Mouse (Mus musculus) midbrain, embryonic 14.5 days (tissue): ENCODE measurements around the gene Cxcl1. TPM values are rescaled to one million over a fixed set of nuclear protein-coding genes. Genes with fewer than 3 reads are reported as not detected.

Experiments used
- ATAC-seq: fragments of 200-750 bp; cut with Nextera tagmentation; 2 replicates; pipeline ENCODE4 v1.8.0; 2017; ENCODE audit warnings: moderate number of reproducible peaks, moderate library complexity; ENCODE audit not compliant: low FRiP score, low TSS enrichment
- DNase-seq: peaks from one replicate; pipeline ENCODE4 v3.0.0-alpha.2; 2015
- H3K27ac ChIP-seq: fragments of 300-500 bp; sonication (generic); replicated peaks from 2 replicates; pipeline ENCODE4 v1.5.1; 2014; ENCODE audit warnings: mild to moderate bottlenecking, low read depth, low read length, moderate library complexity
- H3K27me3 ChIP-seq: fragments of 300-500 bp; sonication (generic); 2 replicates; pipeline ENCODE4 v1.6.1; 2014; ENCODE audit warnings: low read length, control low read depth, mixed read lengths; ENCODE audit not compliant: control insufficient read depth, insufficient read depth
- H3K36me3 ChIP-seq: fragments of 300-500 bp; sonication (generic); 2 replicates; pipeline ENCODE4 v1.6.1; 2014; ENCODE audit warnings: low read length, control low read depth; ENCODE audit not compliant: control insufficient read depth, insufficient read depth
- H3K4me1 ChIP-seq: fragments of 300-500 bp; sonication (generic); 2 replicates; pipeline ENCODE4 v1.6.1; 2014; ENCODE audit warnings: mild to moderate bottlenecking, antibody characterized with exemption, low read length, control low read depth; ENCODE audit not compliant: control insufficient read depth, insufficient read depth
- H3K4me2 ChIP-seq: fragments of 300-500 bp; sonication (generic); 2 replicates; pipeline ENCODE4 v1.6.1; 2014; ENCODE audit warnings: mild to moderate bottlenecking, low read length, moderate library complexity
- H3K4me3 ChIP-seq: fragments of 300-500 bp; sonication (generic); replicated peaks from 2 replicates; pipeline ENCODE4 v1.5.1; 2014; ENCODE audit warnings: low read depth, low read length
- H3K9ac ChIP-seq: fragments of 300-500 bp; sonication (generic); replicated peaks from 2 replicates; pipeline ENCODE4 v1.6.1; 2014; ENCODE audit warnings: mild to moderate bottlenecking, low read length, moderate library complexity
- H3K9me3 ChIP-seq: fragments of 300-500 bp; sonication (generic); 2 replicates; pipeline ENCODE4 v1.6.1; 2016; ENCODE audit warnings: low read length, control low read depth, mixed read lengths; ENCODE audit not compliant: control insufficient read depth
- WGBS: fragments of 180-500 bp; shearing (Covaris S2); extraction: QIAGEN DNeasy Blood & Tissue Kit; methylation state at CpG from one replicate; pipeline ENCODE4 v1.1.7; 2014; 5-methylcytosine and 5-hydroxymethylcytosine counted together
- polyA plus RNA-seq: library from polyadenylated mRNA; unstranded; fragments of >200 nt; fragmentation: Nextera tagmentation; extraction: Ambion mirVana; gene quantifications from 2 replicates; pipeline ENCODE4 v1.2.1, GENCODE M21; 2014

Cxcl1 gene
- polyA plus RNA-seq, 1 experiment from 2014 or later, result not detected

DNA sequence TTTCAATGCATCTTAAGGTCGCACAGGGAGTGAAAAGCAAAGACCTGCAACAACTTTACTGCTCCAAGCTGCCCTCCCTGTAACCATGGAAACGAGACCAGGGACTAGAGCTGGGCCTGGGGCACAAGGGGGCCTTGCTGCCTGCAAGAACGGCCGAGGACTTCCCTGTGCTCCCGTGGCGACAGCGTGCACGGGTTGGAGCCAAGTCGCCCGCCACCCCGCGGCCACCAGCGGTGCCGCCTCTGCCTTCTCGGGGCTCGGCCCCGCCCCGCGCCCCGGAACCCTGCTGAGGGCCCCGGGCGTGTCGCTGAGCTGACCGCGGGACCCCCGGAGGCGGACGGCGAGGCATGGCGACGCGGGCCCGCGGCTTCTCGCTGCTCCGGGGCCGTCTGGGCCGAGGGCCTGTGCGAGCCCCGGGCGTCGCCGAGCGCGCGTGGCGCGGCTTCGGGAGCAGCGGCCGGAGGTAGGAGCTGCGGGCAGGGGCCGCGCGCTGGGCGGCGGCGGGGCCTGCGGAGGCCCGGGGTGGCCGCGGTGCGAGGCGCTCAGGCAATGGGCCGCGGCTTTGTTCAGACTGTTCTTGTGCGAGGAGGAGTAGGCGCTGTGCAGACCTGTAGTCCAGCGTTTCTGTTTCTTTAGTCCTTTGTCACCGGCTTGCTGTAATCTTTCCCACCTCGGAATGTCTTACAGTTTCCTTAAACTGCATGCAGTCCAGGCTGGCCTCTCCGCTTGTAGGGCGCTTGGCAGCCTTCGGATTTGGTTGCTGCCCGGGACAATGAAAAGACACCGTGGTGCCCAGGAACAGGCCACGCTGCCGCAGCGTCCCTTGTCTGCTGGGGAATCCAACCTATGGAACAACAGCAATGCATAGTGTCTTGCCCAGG lies 40.2 kb downstream of the Cxcl1 start, which contains the start of gene Mthfd2l:
Gene Mthfd2l (plus strand): TSS at position 147 of the 881 bp plus-strand sequence.
- peak within 1 kb of the TSS; percentile 99 for H3K27ac ChIP-seq
- H3K27me3 ChIP-seq, result no peaks in the 10 kb centered on the region
- ATAC-seq (peak; percentile 97), DNase-seq (peak; percentile 92)
- peaks cover 10% of the 10 kb centered on the region; the same call in 1 of the 2 replicates for H3K4me1 ChIP-seq
- H3K9ac ChIP-seq, result peak within 1 kb of the TSS; percentile 99
- WGBS, result under 1% methylated on average over 69 of the region's 79 CpGs
- peaks cover 5% of the 10 kb centered on the region for H3K36me3 ChIP-seq
- H3K4me3 ChIP-seq, result peak within 1 kb of the TSS; percentile 69
- peak within 1 kb of the TSS; percentile 61 for H3K4me2 ChIP-seq
- H3K9me3 ChIP-seq, result no peaks in the 10 kb centered on the region

DNA sequence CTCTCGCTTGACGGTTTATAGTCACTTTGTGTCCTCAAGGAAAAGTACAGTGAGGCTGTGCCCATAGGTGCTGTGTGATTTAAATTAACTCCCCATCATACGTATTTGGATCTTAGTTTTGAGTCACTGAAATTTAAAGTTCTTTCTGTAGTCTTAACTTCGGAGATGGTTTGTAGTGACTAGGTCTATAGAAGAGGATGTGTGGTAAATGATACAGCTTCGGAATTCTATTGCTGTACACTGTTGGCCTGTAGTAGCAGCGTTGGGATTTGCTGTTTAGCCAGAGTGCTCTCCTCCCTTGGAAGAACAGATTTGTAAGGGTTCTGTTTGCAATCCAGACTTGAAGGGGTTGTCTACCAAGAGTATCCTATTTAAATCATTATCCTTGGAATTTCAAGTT lies 40.9 kb downstream of the Cxcl1 start:
- WGBS, result 4% methylated on average over 6 of the region's 6 CpGs
- Histone ChIP-seq H3K36me3 (peaks cover 5% of the 10 kb centered on the region), H3K27ac (peak overlapping the region; percentile 99), H3K9me3 (no peaks in the 10 kb centered on the region), H3K4me3 (peak overlapping the region; percentile 69), H3K27me3 (no peaks in the 10 kb centered on the region), H3K9ac (peak overlapping the region; percentile 99), H3K4me2 (peak overlapping the region; percentile 61), H3K4me1 (peaks cover 10% of the 10 kb centered on the region; the same call in 1 of the 2 replicates)
- DNase-seq, result peak; percentile 67
- ATAC-seq, result peak; percentile 22; the same call in 1 of the 2 replicates

DNA sequence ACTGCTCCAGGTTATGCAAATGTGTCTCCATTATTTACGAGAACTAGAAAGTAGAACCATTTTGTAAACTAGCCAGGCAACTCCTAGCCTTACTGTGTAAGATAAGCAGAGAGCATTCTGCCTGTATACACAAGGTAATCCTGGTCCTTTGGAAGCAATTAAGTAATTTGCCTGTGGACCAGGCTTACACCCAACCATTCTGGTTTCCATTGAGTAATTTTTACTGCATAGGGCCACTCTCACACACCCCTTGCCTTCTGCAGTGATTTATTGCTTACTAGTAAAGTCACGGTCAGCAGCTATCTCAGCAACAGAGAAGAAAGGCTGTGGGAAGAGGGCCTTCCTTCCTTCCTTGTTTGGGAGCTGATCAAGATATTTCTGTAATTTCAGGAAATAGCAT lies 45.7 kb downstream of the Cxcl1 start:
- 91% methylated on average over 2 of the region's 2 CpGs for WGBS

More for the DNA sequence above, 45.7 kb downstream of the Cxcl1 start:
- Histone ChIP-seq H3K4me1 (peaks cover 10% of the 10 kb centered on the region; the same call in 1 of the 2 replicates), H3K4me3 (no peak overlapping the region), H3K36me3 (peaks cover 5% of the 10 kb centered on the region), H3K9ac (no peak overlapping the region), H3K27ac (no peak overlapping the region), H3K9me3 (no peaks in the 10 kb centered on the region), H3K27me3 (no peaks in the 10 kb centered on the region), H3K4me2 (no peak overlapping the region)
- DNase-seq (no peak), ATAC-seq (no peak)

Other genes with a start within 250 kb of the Cxcl1 start
- gene Cxcl5, start 131.9 kb upstream of the Cxcl1 start, polyA plus RNA-seq, result 0.18 TPM in 1 of 2 replicates, not detected in the other
- gene Ppbp, start 122.7 kb upstream of the Cxcl1 start, polyA plus RNA-seq, result 0.27 and 0.99 TPM in 2 replicates
- gene Pf4, start 118.8 kb upstream of the Cxcl1 start, polyA plus RNA-seq, result 2.9 and 40.6 TPM in 2 replicates
- gene Cxcl3, start 105.1 kb upstream of the Cxcl1 start, polyA plus RNA-seq, result not detected in 2 replicates
- gene Cxcl15, start 96.7 kb upstream of the Cxcl1 start, polyA plus RNA-seq, result not detected in 2 replicates
- not detected in 2 replicates for gene Cxcl2, start 12.6 kb downstream of the Cxcl1 start, polyA plus RNA-seq
- gene Mthfd2l, start 39.9 kb downstream of the Cxcl1 start, polyA plus RNA-seq, result 83.8 and 94.4 TPM in 2 replicates
- gene Epgn, start 136.2 kb downstream of the Cxcl1 start, polyA plus RNA-seq, result 0.28 TPM in 1 of 2 replicates, not detected in the other
- not detected in 2 replicates for gene Ereg, start 183.4 kb downstream of the Cxcl1 start, polyA plus RNA-seq
- 0.30 TPM in 1 of 2 replicates, not detected in the other for gene Areg, start 248.4 kb downstream of the Cxcl1 start, polyA plus RNA-seq